In the genomic region with DNA sequence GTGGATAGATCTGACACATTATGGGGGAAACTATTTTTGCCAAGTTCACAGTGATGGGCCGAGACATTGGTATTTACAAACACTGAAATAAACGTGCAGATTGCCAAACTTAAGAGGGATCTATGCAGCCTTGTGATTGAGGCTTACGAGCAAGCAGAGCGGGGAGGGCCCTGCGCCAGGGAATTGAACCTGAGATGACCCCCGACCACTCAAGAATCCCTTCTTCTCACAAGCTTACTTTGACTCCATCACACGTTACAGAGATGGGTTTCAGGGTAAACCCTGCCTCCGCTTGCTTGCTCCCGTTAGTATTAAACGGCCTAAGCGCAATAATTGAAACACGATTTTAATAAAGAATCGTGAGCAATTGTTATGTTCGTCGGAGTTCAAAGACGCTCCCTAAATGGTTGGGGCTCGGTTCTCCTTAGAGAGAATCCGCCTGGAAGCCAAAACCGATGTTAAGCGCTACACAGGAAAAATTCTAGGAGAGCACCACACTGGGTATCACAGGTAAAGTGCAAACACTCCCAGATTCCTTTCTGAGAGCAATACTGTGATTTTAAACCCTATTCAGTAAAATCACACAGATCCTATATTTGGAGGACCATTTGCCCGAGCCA, we compare ENCODE assay signal across 12 mouse cellular contexts. TPM values are rescaled to one million over a fixed set of nuclear protein-coding genes. Genes with fewer than 3 reads are reported as not detected.
DNase-seq lines count a peak whose midpoint lies in the region; ATAC-seq and TF ChIP-seq lines count a peak whose summit lies in the region.
"Had no signal": no experiment of that assay in that cellular context is flagged by ENCODE, and none has a peak within 500 bp of the region (broad histone marks: within the 10 kb centered on the region; RNA-seq: fewer than 3 reads in every experiment).

No protein-coding gene starts in this region.

- ATAC-seq in heart, embryonic 16.5 days (replicated peaks; ENCODE audit: extremely low read depth, insufficient read depth, low FRiP score) = no peak
- no peak for ATAC-seq in forebrain, postnatal 0 days
- ATAC-seq in liver, embryonic 16.5 days (ENCODE audit: low read depth) = no peak
- ATAC-seq: inflammation-experienced regulatory T-cells, adult 6 months had no signal

- H3K27me3 ChIP-seq in heart, embryonic 16.5 days (ENCODE audit: control insufficient read depth, insufficient read depth, low read length) = peaks cover 54% of the 10 kb centered on the region
- H3K27me3 ChIP-seq in heart, adult 2 months (ENCODE audit: control insufficient read depth, insufficient read depth, low read length) = peaks cover 30% of the 10 kb centered on the region
- peaks cover 2 to 6% of the 10 kb centered on the region in 2 experiments; a peak in 3 of 4 replicates for H3K27me3 ChIP-seq in MEL (ENCODE audit: control insufficient read depth in 1 of 2, insufficient read depth in 2 of 2, low read length in 2 of 2)
- peaks cover 79% of the 10 kb centered on the region for H3K27me3 ChIP-seq in forebrain, postnatal 0 days (ENCODE audit: insufficient read depth, low read length)
- H3K27me3 ChIP-seq in liver, embryonic 16.5 days (ENCODE audit: control insufficient read depth, insufficient read depth, low read depth, low read length) = peaks cover 65% of the 10 kb centered on the region

- no peaks in the 10 kb centered on the region for H3K79me2 ChIP-seq in heart, adult 2 months (replicated peaks; ENCODE audit: control insufficient read depth, insufficient read depth, low read length)
- no peaks in the 10 kb centered on the region for H3K79me2 ChIP-seq in MEL (ENCODE audit: control insufficient read depth, insufficient read depth, low read length, poor library complexity)

- peak overlapping the region; percentile 43 for H3K4me3 ChIP-seq in heart, embryonic 16.5 days (ENCODE audit: low read length)
- H3K4me3 ChIP-seq in heart, adult 2 months = no peak overlapping the region
- peak overlapping the region; percentile 47 to 58 for H3K4me3 ChIP-seq in MEL (ENCODE audit: control insufficient read depth in 1 of 2, insufficient read depth in 1 of 2, low read depth in 2 of 2, low read length in 2 of 2)
- H3K4me3 ChIP-seq in forebrain, postnatal 0 days (ENCODE audit: low read depth, low read length) = peak overlapping the region; percentile 12; the same call in 1 of the 2 replicates
- peak overlapping the region; percentile 47 for H3K4me3 ChIP-seq in liver, embryonic 16.5 days (ENCODE audit: low read depth, low read length)

- no peaks in the 10 kb centered on the region for H3K36me3 ChIP-seq in heart, embryonic 16.5 days (ENCODE audit: control insufficient read depth, insufficient read depth)
- H3K36me3 ChIP-seq in heart, adult 2 months (ENCODE audit: control insufficient read depth, insufficient read depth, low read length) = no peaks in the 10 kb centered on the region
- H3K36me3 ChIP-seq in MEL (ENCODE audit: control insufficient read depth in 1 of 2, insufficient read depth in 2 of 2, low read length in 2 of 2) = peaks cover 0 to 14% of the 10 kb centered on the region in 2 experiments; a peak in 2 of 4 replicates
- no peaks in the 10 kb centered on the region for H3K36me3 ChIP-seq in forebrain, postnatal 0 days (ENCODE audit: insufficient read depth)
- H3K36me3 ChIP-seq in liver, embryonic 16.5 days (ENCODE audit: control insufficient read depth, insufficient read depth) = no peaks in the 10 kb centered on the region

- no peak for TF ChIP-seq RAD21 in MEL (IDR thresholded peaks at IDR 0.05; ENCODE audit: low read depth, low read length)

- peak overlapping the region; percentile 79 for H3K4me2 ChIP-seq in heart, embryonic 16.5 days (ENCODE audit: low read depth, low read length)
- peak overlapping the region; percentile 23; the same call in 1 of the 2 replicates for H3K4me2 ChIP-seq in forebrain, postnatal 0 days (ENCODE audit: low read depth)
- peak overlapping the region; percentile 67 for H3K4me2 ChIP-seq in liver, embryonic 16.5 days (ENCODE audit: low read depth, low read length)

- H3K9ac ChIP-seq in heart, embryonic 16.5 days (ENCODE audit: low read length) = no peak overlapping the region
- H3K9ac ChIP-seq in heart, adult 2 months (ENCODE audit: low read depth, low read length) = no peak overlapping the region
- H3K9ac ChIP-seq in MEL (ENCODE audit: control insufficient read depth, low read depth, low read length, poor library complexity, severe bottlenecking) = peak overlapping the region; percentile 44; the same call in 1 of the 2 replicates
- H3K9ac ChIP-seq in forebrain, postnatal 0 days = no peak overlapping the region
- H3K9ac ChIP-seq in liver, embryonic 16.5 days (ENCODE audit: low read depth, low read length) = no peak overlapping the region

- TF ChIP-seq CTCF in heart, adult 2 months (IDR thresholded peaks at IDR 0.05) = no peak
- TF ChIP-seq CTCF in MEL (IDR thresholded peaks at IDR 0.05 in 2 of 3, conservative IDR thresholded peaks at IDR 0.05 in 1 of 3; ENCODE audit: control insufficient read depth in 1 of 3, insufficient read depth in 1 of 3, low read depth in 2 of 3, low read length in 3 of 3, poor library complexity in 1 of 3, severe bottlenecking in 1 of 3) = no peak
- no peak for TF ChIP-seq CTCF in forebrain, postnatal 0 days (IDR thresholded peaks at IDR 0.05; ENCODE audit: low read depth)

- intact Hi-C loops in heart, adult 2 months (cut with DNase I) = no loop called here

- TF ChIP-seq POLR2A in heart, adult 2 months (IDR thresholded peaks at IDR 0.05; ENCODE audit: insufficient read depth, low read depth, low read length) = no peak
- TF ChIP-seq POLR2A in MEL (IDR thresholded peaks at IDR 0.05; ENCODE audit: control insufficient read depth in 1 of 2, insufficient read depth in 1 of 2, low read depth in 1 of 2, low read length in 2 of 2, poor library complexity in 1 of 2) = no peak

- no peak for DNase-seq in heart, adult 2 months
- DNase-seq in MEL (ENCODE audit: low read depth, low spot score) = no peak
- DNase-seq in forebrain, postnatal 0 days = peak; percentile 46
- no peak for DNase-seq in cerebellum, postnatal 36 days
- no peak for DNase-seq in left cerebral cortex, adult 9 months (ENCODE audit: low spot score in 2 of 2)
- no peak for DNase-seq in cerebellum, adult 8-10 months
- DNase-seq: cerebellum, adult 9-11 months; thymus, adult 2 months had no signal

- WGBS in heart, embryonic 16.5 days = 3% methylated on average over 21 of the region's 21 CpGs
- 14% methylated on average over 21 of the region's 21 CpGs for WGBS in heart, adult 2 months
- 2% methylated on average over 21 of the region's 21 CpGs for WGBS in forebrain, postnatal 0 days
- WGBS in liver, embryonic 16.5 days (ENCODE audit: insufficient replicate concordance) = 3% methylated on average over 21 of the region's 21 CpGs

- no peaks in the 10 kb centered on the region for H3K9me3 ChIP-seq in heart, embryonic 16.5 days (replicated peaks; ENCODE audit: control insufficient read depth, low read length)
- no peaks in the 10 kb centered on the region for H3K9me3 ChIP-seq in MEL (replicated peaks; ENCODE audit: insufficient read depth, low read length)
- H3K9me3 ChIP-seq in forebrain, postnatal 0 days (ENCODE audit: low read length) = no peaks in the 10 kb centered on the region
- no peaks in the 10 kb centered on the region for H3K9me3 ChIP-seq in liver, embryonic 16.5 days (replicated peaks; ENCODE audit: control insufficient read depth, low read length)

- TF ChIP-seq EP300 in heart, adult 2 months (IDR thresholded peaks at IDR 0.05; ENCODE audit: insufficient read depth, low read depth, low read length) = no peak
- no peak for TF ChIP-seq EP300 in MEL (IDR thresholded peaks at IDR 0.05; ENCODE audit: low read depth in 1 of 2, low read length in 2 of 2)

- H3K27ac ChIP-seq in heart, embryonic 16.5 days (ENCODE audit: low read length) = no peak overlapping the region
- H3K27ac ChIP-seq in heart, adult 2 months = no peak overlapping the region
- no peak overlapping the region for H3K27ac ChIP-seq in MEL (ENCODE audit: control insufficient read depth, low read depth, low read length)
- H3K27ac ChIP-seq in forebrain, postnatal 0 days (ENCODE audit: low read depth, low read length) = no peak overlapping the region
- H3K27ac ChIP-seq in liver, embryonic 16.5 days (ENCODE audit: low read length) = no peak overlapping the region

- H3K4me1 ChIP-seq in heart, embryonic 16.5 days (ENCODE audit: control insufficient read depth, insufficient read depth, low read length) = peaks cover 4% of the 10 kb centered on the region
- H3K4me1 ChIP-seq in heart, adult 2 months (ENCODE audit: control insufficient read depth, insufficient read depth, low read length) = peaks cover 6% of the 10 kb centered on the region
- peaks cover 0 to 20% of the 10 kb centered on the region in 2 experiments; a peak in 1 of 4 replicates for H3K4me1 ChIP-seq in MEL (ENCODE audit: control insufficient read depth in 1 of 2, insufficient read depth in 2 of 2, low read length in 2 of 2)
- 0 out of 2 replicates have a peak, but pooled peaks cover 3% of the 10 kb centered on the region for H3K4me1 ChIP-seq in forebrain, postnatal 0 days (ENCODE audit: insufficient read depth)
- peaks cover 5% of the 10 kb centered on the region for H3K4me1 ChIP-seq in liver, embryonic 16.5 days (ENCODE audit: control insufficient read depth, low read depth, low read length)

RNA-seq across cellular contexts. Expression of a gene that starts 12.2 kb away (rescaled TPM):
- 62.9 and 135 TPM in 2 replicates for polyA plus RNA-seq in heart, embryonic 16.5 days (2015; fragmentation: Nextera tagmentation; extraction: Ambion mirVana)
- not detected for total RNA-seq in heart, adult 2 months (2021)
- polyA plus RNA-seq in heart, adult 2 months (2012; rRNA removed) = 0.23 TPM in 1 of 2 replicates, not detected in the other
- not detected in 2 replicates for total RNA-seq in MEL (2012; rRNA removed)
- under 1 TPM in 1 of 2 experiments, not detected in 1; 0.47 TPM for polyA plus RNA-seq in MEL (2012; ENCODE audit: insufficient read depth in 1 of 2, insufficient read length in 2 of 2, low read depth in 1 of 2, low replicate concordance in 2 of 2, missing spikeins in 1 of 2)
- total RNA-seq in forebrain, postnatal 0 days (2014; rRNA removed) = not detected in 2 replicates
- not detected in 2 replicates for polyA plus RNA-seq in forebrain, postnatal 0 days (2015; fragmentation: Nextera tagmentation; extraction: Ambion mirVana)
- 0.54 and 0.72 TPM in 2 replicates for polyA plus RNA-seq in liver, embryonic 16.5 days (2015; fragmentation: Nextera tagmentation; extraction: Ambion mirVana)
- polyA plus RNA-seq: neural tube, embryonic 14.5 days had no signal

RNA-seq across cellular contexts. Expression of a gene that starts 16.3 kb away (rescaled TPM):
- not detected in 2 replicates for polyA plus RNA-seq in heart, embryonic 16.5 days (2015; fragmentation: Nextera tagmentation; extraction: Ambion mirVana)
- total RNA-seq in heart, adult 2 months (2021) = not detected
- polyA plus RNA-seq in heart, adult 2 months (2012; rRNA removed) = 0.06 TPM in 2 replicates
- total RNA-seq in MEL (2012; rRNA removed) = not detected in 2 replicates
- not detected for polyA plus RNA-seq in MEL (2012; ENCODE audit: insufficient read depth in 1 of 2, insufficient read length in 2 of 2, low read depth in 1 of 2, low replicate concordance in 2 of 2, missing spikeins in 1 of 2)
- 0.38 TPM in 1 of 2 replicates, not detected in the other for total RNA-seq in forebrain, postnatal 0 days (2014; rRNA removed)
- not detected in 2 replicates for polyA plus RNA-seq in forebrain, postnatal 0 days (2015; fragmentation: Nextera tagmentation; extraction: Ambion mirVana)
- not detected in 2 replicates for polyA plus RNA-seq in liver, embryonic 16.5 days (2015; fragmentation: Nextera tagmentation; extraction: Ambion mirVana)
- polyA plus RNA-seq: inflammation-experienced regulatory T-cells, adult 6 months; neural tube, embryonic 14.5 days had no signal

RNA-seq across cellular contexts. Expression of a gene that starts 38.1 kb away (rescaled TPM):
- polyA plus RNA-seq in heart, embryonic 16.5 days (2015; fragmentation: Nextera tagmentation; extraction: Ambion mirVana) = 5.3 and 7.9 TPM in 2 replicates
- 1 to 10 TPM; 8.1 to 10.0 TPM for total RNA-seq in heart, adult 2 months (2021)
- 1.1 TPM in 1 of 2 replicates, not detected in the other for polyA plus RNA-seq in heart, adult 2 months (2012; rRNA removed)
- total RNA-seq in MEL (2012; rRNA removed) = 1,264 and 1,284 TPM in 2 replicates
- polyA plus RNA-seq in MEL (2012; ENCODE audit: insufficient read depth in 1 of 2, insufficient read length in 2 of 2, low read depth in 1 of 2, low replicate concordance in 2 of 2, missing spikeins in 1 of 2) = 1 to 10 TPM in 1 of 2 experiments, not detected in 1; 3.7 TPM
- 9.2 and 47.2 TPM in 2 replicates for total RNA-seq in forebrain, postnatal 0 days (2014; rRNA removed)
- polyA plus RNA-seq in forebrain, postnatal 0 days (2015; fragmentation: Nextera tagmentation; extraction: Ambion mirVana) = 1.6 and 1.9 TPM in 2 replicates
- polyA plus RNA-seq in liver, embryonic 16.5 days (2015; fragmentation: Nextera tagmentation; extraction: Ambion mirVana) = 13.7 and 18.8 TPM in 2 replicates
- polyA plus RNA-seq: neural tube, embryonic 14.5 days had no signal

RNA-seq across cellular contexts. Expression of a gene that starts 38.4 kb away (rescaled TPM):
- 1.6 and 3.1 TPM in 2 replicates for polyA plus RNA-seq in heart, embryonic 16.5 days (2015; fragmentation: Nextera tagmentation; extraction: Ambion mirVana)
- 10 to 100 TPM in 1 of 2 experiments, 1 to 10 TPM in 1; 7.3 to 10.0 TPM for total RNA-seq in heart, adult 2 months (2021)
- not detected in 2 replicates for polyA plus RNA-seq in heart, adult 2 months (2012; rRNA removed)
- 2,495 and 3,316 TPM in 2 replicates for total RNA-seq in MEL (2012; rRNA removed)
- 1 to 10 TPM in 1 of 2 experiments, not detected in 1; 5.7 TPM for polyA plus RNA-seq in MEL (2012; ENCODE audit: insufficient read depth in 1 of 2, insufficient read length in 2 of 2, low read depth in 1 of 2, low replicate concordance in 2 of 2, missing spikeins in 1 of 2)
- total RNA-seq in forebrain, postnatal 0 days (2014; rRNA removed) = 233 and 262 TPM in 2 replicates
- 0.40 TPM in 1 of 2 replicates, not detected in the other for polyA plus RNA-seq in forebrain, postnatal 0 days (2015; fragmentation: Nextera tagmentation; extraction: Ambion mirVana)
- polyA plus RNA-seq in liver, embryonic 16.5 days (2015; fragmentation: Nextera tagmentation; extraction: Ambion mirVana) = 2.9 and 4.7 TPM in 2 replicates
- polyA plus RNA-seq: neural tube, embryonic 14.5 days had no signal

RNA-seq across cellular contexts. Expression of a gene that starts 43.9 kb away (rescaled TPM):
- 9.0 and 10.6 TPM in 2 replicates for polyA plus RNA-seq in heart, embryonic 16.5 days (2015; fragmentation: Nextera tagmentation; extraction: Ambion mirVana)
- 10 to 100 TPM; 11.9 to 18.1 TPM for total RNA-seq in heart, adult 2 months (2021)
- polyA plus RNA-seq in heart, adult 2 months (2012; rRNA removed) = 5.8 and 8.3 TPM in 2 replicates
- 1,065 and 1,370 TPM in 2 replicates for total RNA-seq in MEL (2012; rRNA removed)
- 10 to 100 TPM in 1 of 2 experiments, not detected in 1; 10.4 TPM for polyA plus RNA-seq in MEL (2012; ENCODE audit: insufficient read depth in 1 of 2, insufficient read length in 2 of 2, low read depth in 1 of 2, low replicate concordance in 2 of 2, missing spikeins in 1 of 2)
- total RNA-seq in forebrain, postnatal 0 days (2014; rRNA removed) = 26.4 and 44.9 TPM in 2 replicates
- polyA plus RNA-seq in forebrain, postnatal 0 days (2015; fragmentation: Nextera tagmentation; extraction: Ambion mirVana) = 4.2 and 5.8 TPM in 2 replicates
- 47.5 and 58.3 TPM in 2 replicates for polyA plus RNA-seq in liver, embryonic 16.5 days (2015; fragmentation: Nextera tagmentation; extraction: Ambion mirVana)

Comparison
In these comparisons a context has a peak if more than half of its experiments do, and no peak if none do; other contexts are left out.
1. RNA of a gene that starts 12.2 kb away (polyA plus RNA-seq): 62.9 to 135 TPM in heart, embryonic 16.5 days; 0.54 to 0.72 TPM in liver, embryonic 16.5 days, 0.47 TPM in MEL, not detected in forebrain, postnatal 0 days and 0.23 TPM in heart, adult 2 months; every median in the first group is over 10 times any median in the second.
2. H3K4me2 ChIP-seq: peak in every context shown above with its lines; median percentile 79 in heart, embryonic 16.5 days; 67 in liver, embryonic 16.5 days; 23 in forebrain, postnatal 0 days.